Mouse (Mus musculus): ENCODE results near the gene Olfr1466.

Olfr1466 gene

GRCm38 (mm10) chr19:13338562-13338961 is at the start of gene Olfr1466:
TSS of gene Olfr1466 (plus strand) at chr19:13338862.
- no peak for DNase-seq (ENCODE audit: low spot score)

DNA sequence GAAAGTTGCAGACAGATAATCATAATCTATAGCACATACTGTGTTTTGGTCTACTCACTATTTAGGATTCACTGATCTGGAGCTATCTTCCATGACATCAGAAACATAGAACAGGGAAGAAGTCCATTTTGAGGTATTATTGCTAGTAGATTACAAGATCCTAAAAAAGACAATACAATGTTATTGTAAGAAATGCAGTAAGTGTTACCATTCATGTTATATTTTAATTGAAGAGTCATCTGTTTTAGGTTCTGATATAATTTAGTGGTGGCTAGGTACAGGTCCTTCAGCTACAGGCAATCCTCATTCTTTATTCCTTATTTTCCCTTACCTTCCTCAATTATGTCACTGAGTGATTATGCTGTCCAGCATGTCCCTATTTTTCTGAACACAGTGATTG is 23.2 kb upstream of the Olfr1466 start, which contains the start of gene Olfr1465:
Gene Olfr1465, minus strand, starts transcription at position 101 of the 400 bp plus-strand sequence.
- DNase-seq (ENCODE audit: low spot score) = no peak

GRCm38 (mm10) chr19:13361936-13362335 is 23.3 kb downstream of the Olfr1466 start, which contains the start of gene Olfr1467:
TSS of gene Olfr1467 (plus strand) at chr19:13362236.
- DNase-seq (ENCODE audit: low spot score) = no peak

Data from urinary bladder, postnatal 10 days (tissue).